Mouse (Mus musculus) cerebellum, adult 2 months (tissue): ENCODE measurements around the gene Paqr7.

ENCODE experiments used
- CTCF ChIP-seq: fragments of 200-500 bp; IDR thresholded peaks from 2 replicates; pipeline ENCODE4 v1.5.1; 2011; ENCODE audit warnings: low read depth, mild to moderate bottlenecking, control low read depth, low read length, moderate library complexity, borderline replicate concordance; ENCODE audit not compliant: insufficient read depth
- POLR2A ChIP-seq: fragments of 200-500 bp; IDR thresholded peaks from 2 replicates; pipeline ENCODE4 v1.6.1; 2011; ENCODE audit warnings: low read length, control low read depth, borderline replicate concordance; ENCODE audit not compliant: insufficient read depth

GRCm38 (mm10) chr4:134555956-134556580 is 59.6 kb downstream of the Paqr7 start:
- no peak for TF ChIP-seq POLR2A
- peak; percentile 46 for TF ChIP-seq CTCF
